Mouse (Mus musculus) MEL (cell line): ENCODE results near the gene Ube2d3. TPM values are rescaled to one million over a fixed set of nuclear protein-coding genes. Genes with fewer than 3 reads are reported as not detected.

Source experiments
- DNase-seq: peaks from one replicate; pipeline ENCODE4 v3.0.0; 2011; ENCODE audit warnings: low read depth, low spot score
- H3K27ac ChIP-seq: 2 replicates; pipeline ENCODE4 v1.5.1; 2012; ENCODE audit warnings: low read depth, mild to moderate bottlenecking, control low read depth, low read length, moderate library complexity; ENCODE audit not compliant: control insufficient read depth
- H3K27me3 ChIP-seq, 2 experiments: fragments of 150-350 bp in 1 of 2; sonication (generic) in 1 of 2; 2 replicates each; pipeline ENCODE4 v1.6.1; 2012; ENCODE audit warnings: low read length in 2 of 2, mild to moderate bottlenecking in 2 of 2, improper control_type of control experiment in 1 of 2, moderate library complexity in 1 of 2; ENCODE audit not compliant: insufficient read depth in 2 of 2, control insufficient read depth in 1 of 2
- H3K36me3 ChIP-seq, 2 experiments: 2 replicates each; pipeline ENCODE4 v1.6.1; 2012 to 2014; ENCODE audit warnings: low read length in 2 of 2, improper control_type of control experiment in 1 of 2, inconsistent platforms in 1 of 2, mild to moderate bottlenecking in 1 of 2; ENCODE audit not compliant: insufficient read depth in 2 of 2, control insufficient read depth in 1 of 2
- H3K4me1 ChIP-seq, 2 experiments: fragments of 150-350 bp in 1 of 2; sonication (generic) in 1 of 2; 2 replicates each; pipeline ENCODE4 v1.6.1; 2012; ENCODE audit warnings: low read length in 2 of 2, improper control_type of control experiment in 1 of 2, mild to moderate bottlenecking in 1 of 2; ENCODE audit not compliant: insufficient read depth in 2 of 2, control insufficient read depth in 1 of 2
- H3K4me3 ChIP-seq, 2 experiments: fragments of 150-350 bp in 1 of 2; sonication (generic) in 1 of 2; 2 replicates each; pipeline ENCODE4 v1.5.1; 2012; ENCODE audit warnings: low read depth in 2 of 2, low read length in 2 of 2, mild to moderate bottlenecking in 2 of 2, moderate library complexity in 2 of 2, control low read depth in 1 of 2, improper control_type of control experiment in 1 of 2; ENCODE audit not compliant: control insufficient read depth in 1 of 2, insufficient read depth in 1 of 2
- H3K79me2 ChIP-seq: 2 replicates; pipeline ENCODE4 v1.6.1; 2012; ENCODE audit warnings: mild to moderate bottlenecking, low read length, moderate library complexity; ENCODE audit not compliant: control insufficient read depth, poor library complexity, insufficient read depth
- H3K9ac ChIP-seq: 2 replicates; pipeline ENCODE4 v1.6.1; 2012; ENCODE audit warnings: low read depth, mild to moderate bottlenecking, control low read depth, low read length, moderate library complexity; ENCODE audit not compliant: control insufficient read depth, poor library complexity, severe bottlenecking
- H3K9me3 ChIP-seq: fragments of 150-350 bp; sonication (generic); replicated peaks from 2 replicates; pipeline ENCODE4 v1.6.1; 2012; ENCODE audit warnings: mild to moderate bottlenecking, low read length, improper control_type of control experiment, moderate library complexity; ENCODE audit not compliant: insufficient read depth
- BHLHE40 ChIP-seq: IDR thresholded peaks from 2 replicates; pipeline ENCODE4 v1.6.1; 2012; ENCODE audit warnings: low read depth, mild to moderate bottlenecking, inconsistent platforms, low read length, improper control_type of control experiment, borderline replicate concordance
- CHD1 ChIP-seq: IDR thresholded peaks from 2 replicates; pipeline ENCODE4 v1.6.1; 2012; ENCODE audit warnings: low read depth, mild to moderate bottlenecking, inconsistent platforms, low read length, improper control_type of control experiment
- CHD2 ChIP-seq: IDR thresholded peaks from 2 replicates; pipeline ENCODE4 v1.6.1; 2011; ENCODE audit warnings: low read length, improper control_type of control experiment
- CTCF ChIP-seq, 3 experiments: IDR thresholded peaks in 2 of 3; conservative IDR thresholded peaks in 1 of 3; 2 replicates each; pipeline ENCODE4 v1.5.1; 2011 to 2012; ENCODE audit warnings: low read length in 3 of 3, low read depth in 2 of 3, mild to moderate bottlenecking in 2 of 3, improper control_type of control experiment in 1 of 3, inconsistent platforms in 1 of 3, mixed read lengths in 1 of 3, moderate library complexity in 1 of 3; ENCODE audit not compliant: control insufficient read depth in 1 of 3, insufficient read depth in 1 of 3, poor library complexity in 1 of 3, severe bottlenecking in 1 of 3
- ELF1 ChIP-seq: IDR thresholded peaks from 2 replicates; pipeline ENCODE4 v1.6.1; 2014; ENCODE audit warnings: low read depth, mild to moderate bottlenecking, inconsistent platforms, low read length, improper control_type of control experiment, moderate library complexity
- EP300 ChIP-seq, 2 experiments: IDR thresholded peaks; 2 replicates each; pipeline ENCODE4 v1.6.1; 2011; ENCODE audit warnings: improper control_type of control experiment in 2 of 2, low read length in 2 of 2, low read depth in 1 of 2, mild to moderate bottlenecking in 1 of 2
- ETS1 ChIP-seq: IDR thresholded peaks from 2 replicates; pipeline ENCODE4 v1.6.1; 2012; ENCODE audit warnings: low read depth, mild to moderate bottlenecking, inconsistent platforms, low read length, improper control_type of control experiment, moderate library complexity
- GABPA ChIP-seq: IDR thresholded peaks from 2 replicates; pipeline ENCODE4 v1.6.1; 2012; ENCODE audit warnings: low read depth, mild to moderate bottlenecking, inconsistent platforms, low read length, improper control_type of control experiment, moderate library complexity
- GATA1 ChIP-seq: IDR thresholded peaks from 2 replicates; pipeline ENCODE4 v1.6.1; 2011; ENCODE audit warnings: low read depth, low read length, improper control_type of control experiment
- HCFC1 ChIP-seq: IDR thresholded peaks from 2 replicates; pipeline ENCODE4 v1.6.1; 2012; ENCODE audit warnings: low read depth, mild to moderate bottlenecking, inconsistent platforms, low read length, improper control_type of control experiment, moderate library complexity
- JUND ChIP-seq: IDR thresholded peaks from 2 replicates; pipeline ENCODE4 v1.6.1; 2011; ENCODE audit warnings: low read depth, mild to moderate bottlenecking, improper control_type of control experiment, low read length
- MAFK ChIP-seq: IDR thresholded peaks from 2 replicates; pipeline ENCODE4 v1.6.1; 2011; ENCODE audit warnings: low read depth, mild to moderate bottlenecking, low read length, improper control_type of control experiment, borderline replicate concordance
- MAX ChIP-seq: IDR thresholded peaks from 2 replicates; pipeline ENCODE4 v1.6.1; 2011; ENCODE audit warnings: low read length, improper control_type of control experiment
- MAZ ChIP-seq: IDR thresholded peaks from 2 replicates; pipeline ENCODE4 v1.6.1; 2012; ENCODE audit warnings: low read depth, mild to moderate bottlenecking, inconsistent platforms, low read length, improper control_type of control experiment
- MEF2A ChIP-seq: IDR thresholded peaks from 2 replicates; pipeline ENCODE4 v1.6.1; 2014; ENCODE audit warnings: low read depth, mild to moderate bottlenecking, inconsistent platforms, low read length, improper control_type of control experiment; ENCODE audit not compliant: poor library complexity, insufficient replicate concordance, severe bottlenecking; ENCODE audit errors: extremely low read depth
- MXI1 ChIP-seq: IDR thresholded peaks from 2 replicates; pipeline ENCODE4 v1.6.1; 2011; ENCODE audit warnings: mild to moderate bottlenecking, low read depth, low read length, improper control_type of control experiment
- MYB ChIP-seq: IDR thresholded peaks from 2 replicates; pipeline ENCODE4 v1.6.1; 2011; ENCODE audit warnings: mild to moderate bottlenecking, low read depth, low read length, improper control_type of control experiment
- MYC ChIP-seq: IDR thresholded peaks from 2 replicates; pipeline ENCODE4 v1.6.1; 2011; ENCODE audit warnings: low read depth, mild to moderate bottlenecking, low read length, improper control_type of control experiment, moderate library complexity
- NELFE ChIP-seq: IDR thresholded peaks from 2 replicates; pipeline ENCODE4 v1.6.1; 2011; ENCODE audit warnings: low read depth, low read length, improper control_type of control experiment
- NRF1 ChIP-seq: IDR thresholded peaks from 2 replicates; pipeline ENCODE4 v1.6.1; 2014; ENCODE audit warnings: low read depth, mild to moderate bottlenecking, inconsistent platforms, low read length, improper control_type of control experiment, moderate library complexity; ENCODE audit not compliant: poor library complexity, insufficient read depth, severe bottlenecking
- POLR2A ChIP-seq, 2 experiments: IDR thresholded peaks; 2 replicates each; pipeline ENCODE4 v1.6.1; 2011 to 2012; ENCODE audit warnings: low read length in 2 of 2, mild to moderate bottlenecking in 2 of 2, control low read depth in 1 of 2, improper control_type of control experiment in 1 of 2, low read depth in 1 of 2, moderate library complexity in 1 of 2; ENCODE audit not compliant: control insufficient read depth in 1 of 2, insufficient read depth in 1 of 2, poor library complexity in 1 of 2
- POLR2AphosphoS2 ChIP-seq: IDR thresholded peaks from 2 replicates; pipeline ENCODE4 v1.6.1; 2011; ENCODE audit warnings: low read length, improper control_type of control experiment
- POLR2AphosphoS5 ChIP-seq: IDR thresholded peaks from 2 replicates; pipeline ENCODE4 v1.6.1; 2012; ENCODE audit warnings: low read depth, borderline replicate concordance, mild to moderate bottlenecking, inconsistent platforms, low read length, moderate library complexity, mixed read lengths
- RAD21 ChIP-seq: IDR thresholded peaks from 2 replicates; pipeline ENCODE4 v1.6.1; 2011; ENCODE audit warnings: mild to moderate bottlenecking, low read depth, low read length, improper control_type of control experiment
- RCOR1 ChIP-seq: IDR thresholded peaks from 2 replicates; pipeline ENCODE4 v1.6.1; 2012; ENCODE audit warnings: low read depth, mild to moderate bottlenecking, inconsistent platforms, low read length, improper control_type of control experiment
- SMC3 ChIP-seq: IDR thresholded peaks from 2 replicates; pipeline ENCODE4 v1.6.1; 2011; ENCODE audit warnings: low read depth, low read length, improper control_type of control experiment
- TAL1 ChIP-seq: IDR thresholded peaks from 2 replicates; pipeline ENCODE4 v1.6.1; 2012; ENCODE audit warnings: mild to moderate bottlenecking, inconsistent platforms, low read length, moderate library complexity, mixed read lengths
- TBP ChIP-seq: IDR thresholded peaks from 2 replicates; pipeline ENCODE4 v1.8.0; 2011; ENCODE audit warnings: low read depth, low read length, improper control_type of control experiment
- TCF12 ChIP-seq: IDR thresholded peaks from 2 replicates; pipeline ENCODE4 v1.6.1; 2014; ENCODE audit warnings: low read depth, mild to moderate bottlenecking, inconsistent platforms, low read length, improper control_type of control experiment, moderate library complexity
- UBTF ChIP-seq: IDR thresholded peaks from 2 replicates; pipeline ENCODE4 v1.6.1; 2012; ENCODE audit warnings: low read depth, mild to moderate bottlenecking, inconsistent platforms, low read length, improper control_type of control experiment, moderate library complexity, borderline replicate concordance; ENCODE audit not compliant: insufficient read depth
- USF1 ChIP-seq: IDR thresholded peaks from 2 replicates; pipeline ENCODE4 v1.6.1; 2014; ENCODE audit warnings: low read depth, mild to moderate bottlenecking, inconsistent platforms, low read length, improper control_type of control experiment, moderate library complexity
- USF2 ChIP-seq, 2 experiments: IDR thresholded peaks; 2 replicates each; pipeline ENCODE4 v1.6.1; 2011 to 2012; ENCODE audit warnings: improper control_type of control experiment in 2 of 2, low read length in 2 of 2, borderline replicate concordance in 1 of 2, inconsistent platforms in 1 of 2, low read depth in 1 of 2, mild to moderate bottlenecking in 1 of 2; ENCODE audit not compliant: insufficient read depth in 1 of 2
- ZC3H11A ChIP-seq: IDR thresholded peaks from 2 replicates; pipeline ENCODE4 v1.6.1; 2012; ENCODE audit warnings: low read depth, mild to moderate bottlenecking, inconsistent platforms, low read length, improper control_type of control experiment
- ZMIZ1 ChIP-seq: IDR thresholded peaks from 2 replicates; pipeline ENCODE4 v1.6.1; 2012; ENCODE audit warnings: low read depth, mild to moderate bottlenecking, inconsistent platforms, low read length, improper control_type of control experiment, moderate library complexity
- ZNF384 ChIP-seq: IDR thresholded peaks from 2 replicates; pipeline ENCODE4 v1.6.1; 2012; ENCODE audit warnings: low read depth, mild to moderate bottlenecking, inconsistent platforms, low read length, improper control_type of control experiment
- polyA plus RNA-seq, 2 experiments: library from polyadenylated mRNA; stranded (reverse) in 1 of 2; unstranded in 1 of 2; fragments of >175 nt in 1 of 2; fragments of >200 nt in 1 of 2; gene quantifications; 2 replicates each; pipeline versions ENCODE4 v1.2.1 to v1.2.4; 2012; ENCODE audit warnings: low replicate concordance in 2 of 2, low read depth in 1 of 2; ENCODE audit not compliant: insufficient read length in 2 of 2, insufficient read depth in 1 of 2, missing spikeins in 1 of 2
- total RNA-seq: library from RNA; depleted of rRNA; stranded (reverse); fragments of 300-350 nt; gene quantifications from 2 replicates; pipeline ENCODE4 v1.2.3, GENCODE M21; 2012

The Ube2d3 gene
- total and polyA plus RNA-seq, 3 experiments, result 40.9 to 432 (median 340) TPM

- H3K4me1 ChIP-seq, result peaks cover 6 to 16% of the 10 kb centered on the region in 2 experiments
- TF ChIP-seq MAX, result peak; percentile 56
- TF ChIP-seq ZNF384, result no peak
- TF ChIP-seq GABPA, result no peak
- no peak; the same call in 1 of the 2 replicates for TF ChIP-seq MXI1
- TF ChIP-seq POLR2AphosphoS5, result peak; percentile 91
- peak; percentile 82 for TF ChIP-seq BHLHE40
- no peak for TF ChIP-seq MAFK
- TF ChIP-seq ZC3H11A, result no peak
- TF ChIP-seq MEF2A, result no peak
- TF ChIP-seq RCOR1, result no peak
- no peak for TF ChIP-seq CHD1
- TF ChIP-seq POLR2A (IDR thresholded peaks at IDR 0.05; ENCODE audit: control insufficient read depth in 1 of 2, insufficient read depth in 1 of 2, low read depth in 1 of 2, low read length in 2 of 2, poor library complexity in 1 of 2), result peak; percentile 92 to 93
- peak; percentile 88 for TF ChIP-seq NELFE
- no peak for TF ChIP-seq TAL1
- peak; percentile 36; the same call in 1 of the 2 replicates for TF ChIP-seq TCF12
- TF ChIP-seq USF1, result peak; percentile 93
- TF ChIP-seq NRF1, result peak; percentile 79
- TF ChIP-seq USF2 (IDR thresholded peaks at IDR 0.05; ENCODE audit: borderline replicate concordance in 1 of 2, insufficient read depth in 1 of 2, low read depth in 1 of 2, low read length in 2 of 2), result peak; percentile 26 to 53; a peak in 1 of 4 replicates
- no peak for TF ChIP-seq ELF1
- no peak for TF ChIP-seq SMC3
- TF ChIP-seq POLR2AphosphoS2, result peak; percentile 65; the same call in 1 of the 2 replicates
- TF ChIP-seq MYC, result no peak; the same call in 1 of the 2 replicates
- no peak for TF ChIP-seq GATA1
- no peak for TF ChIP-seq RAD21
- TF ChIP-seq CTCF (IDR thresholded peaks at IDR 0.05 in 2 of 3, conservative IDR thresholded peaks at IDR 0.05 in 1 of 3; ENCODE audit: control insufficient read depth in 1 of 3, insufficient read depth in 1 of 3, low read depth in 2 of 3, low read length in 3 of 3, poor library complexity in 1 of 3, severe bottlenecking in 1 of 3), result no peak
- TF ChIP-seq ZMIZ1, result no peak; the same call in none of the 2 replicates
- peak; percentile 66; the same call in 1 of the 2 replicates for TF ChIP-seq HCFC1
- TF ChIP-seq TBP, result peak; percentile 85
- TF ChIP-seq EP300 (IDR thresholded peaks at IDR 0.05; ENCODE audit: low read depth in 1 of 2, low read length in 2 of 2), result no peak; a peak in 1 of 4 replicates
- no peak; the same call in 1 of the 2 replicates for TF ChIP-seq MYB
- no peak for TF ChIP-seq JUND
- TF ChIP-seq UBTF, result no peak
- no peak for TF ChIP-seq CHD2
- TF ChIP-seq MAZ, result no peak; the same call in 1 of the 2 replicates
- no peak; the same call in 1 of the 2 replicates for TF ChIP-seq ETS1
Measured at GRCm38 (mm10) chr3:135422856-135423607, 14.9 kb upstream of the Ube2d3 start.

More at GRCm38 (mm10) chr3:135422856-135423607, 14.9 kb upstream of the Ube2d3 start:
- peak overlapping the region; percentile 95 for H3K27ac ChIP-seq
- no peaks in the 10 kb centered on the region for H3K27me3 ChIP-seq
- peaks cover 44% of the 10 kb centered on the region for H3K79me2 ChIP-seq
- H3K9ac ChIP-seq, result peak overlapping the region; percentile 93
- peak; percentile 91 for DNase-seq
- H3K4me3 ChIP-seq, result peak overlapping the region; percentile 89 to 94
- H3K9me3 ChIP-seq, result no peaks in the 10 kb centered on the region
- H3K36me3 ChIP-seq, result peaks cover 0 to 26% of the 10 kb centered on the region in 2 experiments; a peak in 3 of 4 replicates
